Mouse (Mus musculus) midbrain, postnatal 0 days (tissue): ENCODE results near the gene Sox5. TPM values are rescaled to one million over a fixed set of nuclear protein-coding genes. Genes with fewer than 3 reads are reported as not detected.

ENCODE experiments used
- ATAC-seq: fragments of 200-750 bp; cut with Nextera tagmentation; 2 replicates; pipeline ENCODE4 v1.8.0; 2017; ENCODE audit warnings: moderate number of reproducible peaks, mild to moderate bottlenecking, moderate TSS enrichment, moderate library complexity; ENCODE audit not compliant: low FRiP score
- DNase-seq: peaks from one replicate; pipeline ENCODE4 v3.0.0-alpha.2; 2015; ENCODE audit warnings: low spot score
- H3K27ac ChIP-seq: fragments of 300-500 bp; sonication (generic); 2 replicates; pipeline ENCODE4 v1.5.1; 2014; ENCODE audit warnings: low read depth, mild to moderate bottlenecking, low read length, mixed read lengths
- H3K27me3 ChIP-seq: fragments of 300-500 bp; sonication (generic); 2 replicates; pipeline ENCODE4 v1.6.1; 2014; ENCODE audit warnings: low read length, control low read depth, mixed read lengths; ENCODE audit not compliant: insufficient read depth
- H3K36me3 ChIP-seq: fragments of 300-500 bp; sonication (generic); 2 replicates; pipeline ENCODE4 v1.6.1; 2014; ENCODE audit warnings: low read length, control low read depth, mixed read lengths; ENCODE audit not compliant: insufficient read depth
- H3K4me1 ChIP-seq: fragments of 300-500 bp; sonication (generic); 2 replicates; pipeline ENCODE4 v1.6.1; 2014; ENCODE audit warnings: mild to moderate bottlenecking, control low read depth, antibody characterized with exemption, low read length, mixed read lengths; ENCODE audit not compliant: insufficient read depth
- H3K4me2 ChIP-seq: fragments of 300-500 bp; sonication (generic); 2 replicates; pipeline ENCODE4 v1.6.1; 2014; ENCODE audit warnings: low read depth, mild to moderate bottlenecking, low read length, mixed read lengths; ENCODE audit not compliant: poor library complexity, severe bottlenecking
- H3K4me3 ChIP-seq: fragments of 300-500 bp; sonication (generic); 2 replicates; pipeline ENCODE4 v1.5.1; 2014; ENCODE audit warnings: low read depth, mild to moderate bottlenecking, low read length, moderate library complexity
- H3K9ac ChIP-seq: fragments of 300-500 bp; sonication (generic); replicated peaks from 2 replicates; pipeline ENCODE4 v1.6.1; 2014; ENCODE audit warnings: mild to moderate bottlenecking, low read length, moderate library complexity, mixed read lengths; ENCODE audit not compliant: poor library complexity, severe bottlenecking
- H3K9me3 ChIP-seq: fragments of 300-500 bp; sonication (generic); 2 replicates; pipeline ENCODE4 v1.6.1; 2016; ENCODE audit warnings: low read length, control low read depth
- CTCF ChIP-seq: IDR thresholded peaks from 2 replicates; pipeline ENCODE4 v1.5.1; 2016; ENCODE audit warnings: antibody characterized with exemption, mild to moderate bottlenecking
- WGBS: fragments of 180-500 bp; shearing (Covaris S2); extraction: QIAGEN DNeasy Blood & Tissue Kit; methylation state at CpG from one replicate; pipeline ENCODE4 v1.1.7; 2014; 5-methylcytosine and 5-hydroxymethylcytosine counted together
- polyA plus RNA-seq: library from polyadenylated mRNA; unstranded; fragments of >200 nt; fragmentation: Nextera tagmentation; extraction: Ambion mirVana; gene quantifications from 2 replicates; pipeline ENCODE4 v1.2.1, GENCODE M21; 2015
- total RNA-seq: library from RNA; depleted of rRNA; stranded (reverse); fragments of >200 nt; gene quantifications from 2 replicates; pipeline ENCODE4 v1.2.3, GENCODE M21; 2014

Sox5 gene
- total and polyA plus RNA-seq, 2 experiments from 2014 or later: 11.3 to 25.0 TPM

DNA sequence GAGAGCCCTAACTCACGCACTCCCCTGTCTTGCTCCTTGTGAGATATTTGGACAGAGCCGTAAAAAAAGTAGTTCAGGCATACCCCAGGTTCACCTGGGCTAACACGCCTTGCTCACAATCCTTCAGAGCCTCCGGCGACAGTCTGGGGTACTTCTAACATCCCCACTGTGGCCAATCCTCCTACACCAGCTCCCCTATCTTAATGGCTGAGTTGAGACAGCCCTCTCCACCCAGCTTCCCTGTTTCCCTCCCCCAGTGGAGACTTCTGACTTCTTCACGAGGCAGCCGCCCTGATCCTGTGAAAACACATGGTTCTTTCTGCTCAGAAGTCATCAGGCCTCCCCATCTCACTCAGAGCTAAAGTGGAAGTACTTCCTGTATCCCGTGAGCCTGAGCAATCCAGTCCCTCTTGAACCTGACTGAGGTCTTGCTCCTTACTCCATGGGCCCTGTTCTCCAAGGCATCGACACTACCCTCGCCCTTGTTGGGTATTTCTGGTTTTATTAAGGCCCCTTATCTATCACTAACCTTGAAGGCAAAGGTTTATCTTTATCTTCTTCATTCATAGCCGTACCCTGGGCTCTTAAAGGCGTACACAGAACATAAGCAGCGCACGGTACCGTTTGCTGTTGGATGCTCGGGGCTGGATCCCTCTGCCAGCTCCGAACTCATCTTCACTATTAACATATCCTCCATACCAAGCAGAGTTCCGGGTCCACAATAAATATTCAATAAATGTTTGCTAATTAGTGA, 242.2 kb downstream of the Sox5 start:
- WGBS: 89% methylated on average over 18 of the region's 18 CpGs
- Histone ChIP-seq H3K4me2 (no peak overlapping the region), H3K27me3 (no peaks in the 10 kb centered on the region), H3K9ac (no peak overlapping the region), H3K27ac (no peak overlapping the region), H3K4me1 (no peaks in the 10 kb centered on the region), H3K9me3 (no peaks in the 10 kb centered on the region), H3K4me3 (no peak overlapping the region), H3K36me3 (no peaks in the 10 kb centered on the region)
- no peak for ATAC-seq
- TF ChIP-seq CTCF: no peak
- no peak for DNase-seq

- Histone ChIP-seq H3K27ac (no peak overlapping the region), H3K4me3 (no peak overlapping the region), H3K4me2 (no peak overlapping the region), H3K27me3 (no peaks in the 10 kb centered on the region), H3K36me3 (no peaks in the 10 kb centered on the region), H3K9me3 (no peaks in the 10 kb centered on the region), H3K9ac (no peak overlapping the region), H3K4me1 (no peaks in the 10 kb centered on the region)
- ATAC-seq (no peak), DNase-seq (no peak)
- WGBS: 53% methylated on average over 11 of the region's 11 CpGs
- no peak for TF ChIP-seq CTCF
These were observed 258.3 kb downstream of the Sox5 start for GRCm38 (mm10) chr6:144523479-144523878.

DNA sequence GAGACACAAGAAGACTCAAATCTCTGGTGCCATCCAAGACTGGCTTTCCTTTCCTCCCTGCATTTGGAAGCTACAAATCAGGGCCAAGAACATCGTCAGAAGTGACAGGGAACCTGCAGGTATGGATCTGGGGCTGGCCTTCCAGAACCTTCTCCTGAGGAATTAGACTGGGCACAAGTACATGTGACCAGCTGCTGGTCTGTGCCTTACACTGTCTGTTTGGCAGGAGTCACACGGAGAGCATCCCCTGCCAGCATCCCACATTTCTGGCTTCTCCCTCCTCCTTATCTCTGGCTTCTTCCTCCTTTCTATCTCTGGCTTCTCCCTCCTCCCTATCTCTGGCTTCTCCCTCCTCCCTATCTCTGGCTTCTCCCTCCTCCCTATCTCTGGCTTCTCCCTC, 263.0 kb downstream of the Sox5 start:
- no peak overlapping the region for H3K4me2 ChIP-seq
- no peaks in the 10 kb centered on the region for H3K36me3 ChIP-seq
- H3K4me1 ChIP-seq: no peaks in the 10 kb centered on the region
- no peak overlapping the region for H3K9ac ChIP-seq
- H3K4me3 ChIP-seq: no peak overlapping the region
- no peaks in the 10 kb centered on the region for H3K9me3 ChIP-seq
- no peaks in the 10 kb centered on the region for H3K27me3 ChIP-seq
- DNase-seq (no peak), ATAC-seq (no peak)
- no peak for TF ChIP-seq CTCF
- 93% methylated on average over 2 of the region's 2 CpGs for WGBS
- H3K27ac ChIP-seq: no peak overlapping the region

GRCm38 (mm10) chr6:144515905-144516304, 265.9 kb downstream of the Sox5 start:
- Histone ChIP-seq H3K4me2 (no peak overlapping the region), H3K9me3 (no peaks in the 10 kb centered on the region), H3K4me1 (no peaks in the 10 kb centered on the region), H3K36me3 (no peaks in the 10 kb centered on the region), H3K27ac (no peak overlapping the region), H3K9ac (no peak overlapping the region), H3K4me3 (no peak overlapping the region), H3K27me3 (no peaks in the 10 kb centered on the region)
- DNase-seq: no peak
- WGBS: 90% methylated on average over 8 of the region's 8 CpGs
- no peak for TF ChIP-seq CTCF
- no peak for ATAC-seq

DNA sequence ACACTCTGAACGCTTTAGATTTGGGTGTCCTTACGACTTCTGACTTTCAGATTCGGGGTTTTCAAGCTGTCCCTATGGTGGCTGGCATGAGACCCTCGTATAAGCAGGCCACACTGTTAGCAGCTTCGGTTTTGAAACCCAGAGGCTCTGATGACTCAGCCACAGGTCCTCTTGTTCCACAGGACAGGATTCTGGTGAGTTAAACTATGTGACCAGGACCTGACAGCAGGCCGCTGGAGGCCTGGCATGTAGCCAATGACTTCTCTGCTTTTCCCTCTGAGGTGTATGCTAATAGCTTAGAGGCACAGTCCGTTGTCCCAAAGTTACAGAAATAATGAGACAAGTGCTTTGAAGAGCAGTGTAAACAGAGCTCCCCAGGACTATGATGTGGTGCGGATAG, 268.0 kb downstream of the Sox5 start:
- WGBS: 64% methylated on average over 8 of the region's 8 CpGs
- Histone ChIP-seq H3K4me1 (no peaks in the 10 kb centered on the region), H3K27ac (no peak overlapping the region), H3K27me3 (no peaks in the 10 kb centered on the region), H3K4me2 (no peak overlapping the region), H3K9ac (no peak overlapping the region), H3K36me3 (no peaks in the 10 kb centered on the region), H3K4me3 (no peak overlapping the region), H3K9me3 (no peaks in the 10 kb centered on the region)
- TF ChIP-seq CTCF: no peak
- ATAC-seq: no peak
- DNase-seq: peak; percentile 38

DNA sequence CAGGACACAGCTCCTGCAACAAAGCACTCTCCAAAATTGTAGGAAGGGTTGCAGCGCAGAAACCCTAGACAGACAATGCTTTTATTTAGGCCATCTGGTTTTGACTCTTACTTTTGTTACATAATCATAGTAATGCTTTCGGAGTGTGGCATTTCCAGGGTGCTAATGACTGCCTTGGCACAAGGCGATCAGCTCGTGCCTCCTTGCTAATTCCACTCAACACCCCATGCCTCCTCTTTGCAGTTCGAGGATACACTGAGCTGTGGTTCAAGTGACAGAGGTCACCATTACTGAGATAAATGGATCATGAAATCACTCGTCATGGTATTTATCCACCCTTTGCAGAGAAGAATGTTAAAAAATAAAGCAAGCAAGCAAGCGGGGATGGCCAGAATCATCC, 269.9 kb downstream of the Sox5 start:
- Histone ChIP-seq H3K4me1 (no peaks in the 10 kb centered on the region), H3K9ac (no peak overlapping the region), H3K27me3 (no peaks in the 10 kb centered on the region), H3K4me2 (no peak overlapping the region), H3K36me3 (no peaks in the 10 kb centered on the region), H3K27ac (no peak overlapping the region), H3K4me3 (no peak overlapping the region), H3K9me3 (no peaks in the 10 kb centered on the region)
- TF ChIP-seq CTCF: no peak
- DNase-seq: no peak
- WGBS: 65% methylated on average over 7 of the region's 7 CpGs
- no peak for ATAC-seq
